Mouse (Mus musculus) heart, adult 11 months (tissue): ENCODE results near the gene Rpl10-ps3.

Experiments used
- DNase-seq: peaks from one replicate; pipeline ENCODE4 v3.0.0; 2022

Rpl10-ps3 gene

DNA sequence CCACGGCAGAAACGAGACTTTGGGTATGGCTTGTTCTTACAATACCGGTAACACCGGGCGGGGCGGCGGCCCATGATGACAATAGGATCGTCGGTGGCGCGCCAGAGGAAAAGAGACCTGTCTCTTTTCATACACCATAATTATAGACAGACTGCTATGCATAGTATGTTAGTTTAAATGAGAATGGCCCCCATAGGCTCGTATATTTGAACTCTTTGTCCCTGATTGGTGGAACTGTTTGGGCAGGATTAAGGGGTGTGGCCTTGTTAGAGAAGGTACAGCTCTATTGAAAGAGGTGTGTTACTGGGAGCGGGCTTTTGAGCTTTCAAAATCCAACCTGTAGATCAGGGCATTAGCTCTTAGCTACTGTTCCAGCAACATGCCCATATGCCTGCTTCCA is at the start of gene Rpl10-ps3:
Gene Rpl10-ps3, minus strand, starts transcription at position 101 of the 400 bp plus-strand sequence.
- no peak for DNase-seq

DNA sequence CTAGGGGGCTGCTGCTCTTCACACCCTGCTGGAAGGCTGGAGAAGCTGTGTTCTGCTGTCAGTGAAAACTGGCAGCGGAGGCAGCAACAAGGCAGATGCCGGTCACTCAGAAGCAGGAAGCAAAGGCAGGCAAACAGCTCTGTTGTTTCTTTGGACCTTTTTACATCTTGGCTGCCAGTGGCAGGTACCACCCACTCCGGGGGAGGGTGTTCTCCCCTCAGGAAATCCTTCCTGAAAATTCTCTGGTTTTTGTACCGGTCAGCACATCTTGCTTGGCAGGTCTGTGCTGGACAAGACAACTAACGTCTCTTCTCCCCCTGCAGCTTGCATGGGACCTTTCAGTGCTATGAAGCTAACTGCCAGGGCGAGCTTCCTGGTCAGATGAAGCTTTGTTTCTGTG is 30.8 kb upstream of the Rpl10-ps3 start:
- no peak for DNase-seq

DNA sequence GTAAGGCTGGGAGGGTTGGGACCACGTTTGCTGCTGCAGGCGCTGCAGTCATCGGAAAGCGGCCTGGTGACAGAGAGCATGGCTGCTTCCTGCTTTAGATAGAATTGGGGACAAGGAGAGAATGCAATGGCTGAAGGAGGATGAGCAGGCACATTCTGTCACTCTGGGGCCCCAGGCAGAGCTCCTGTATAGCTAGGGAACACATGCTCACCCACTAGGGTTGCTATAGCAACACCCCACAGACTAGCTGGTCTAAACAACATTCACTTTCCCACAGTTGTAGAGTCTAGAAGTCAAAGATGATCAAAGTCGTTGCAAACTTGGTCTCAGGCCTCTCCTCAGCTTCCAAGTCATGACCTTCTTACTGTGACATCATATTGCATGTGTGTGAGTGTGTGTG is 29.9 kb upstream of the Rpl10-ps3 start:
- no peak for DNase-seq

DNA sequence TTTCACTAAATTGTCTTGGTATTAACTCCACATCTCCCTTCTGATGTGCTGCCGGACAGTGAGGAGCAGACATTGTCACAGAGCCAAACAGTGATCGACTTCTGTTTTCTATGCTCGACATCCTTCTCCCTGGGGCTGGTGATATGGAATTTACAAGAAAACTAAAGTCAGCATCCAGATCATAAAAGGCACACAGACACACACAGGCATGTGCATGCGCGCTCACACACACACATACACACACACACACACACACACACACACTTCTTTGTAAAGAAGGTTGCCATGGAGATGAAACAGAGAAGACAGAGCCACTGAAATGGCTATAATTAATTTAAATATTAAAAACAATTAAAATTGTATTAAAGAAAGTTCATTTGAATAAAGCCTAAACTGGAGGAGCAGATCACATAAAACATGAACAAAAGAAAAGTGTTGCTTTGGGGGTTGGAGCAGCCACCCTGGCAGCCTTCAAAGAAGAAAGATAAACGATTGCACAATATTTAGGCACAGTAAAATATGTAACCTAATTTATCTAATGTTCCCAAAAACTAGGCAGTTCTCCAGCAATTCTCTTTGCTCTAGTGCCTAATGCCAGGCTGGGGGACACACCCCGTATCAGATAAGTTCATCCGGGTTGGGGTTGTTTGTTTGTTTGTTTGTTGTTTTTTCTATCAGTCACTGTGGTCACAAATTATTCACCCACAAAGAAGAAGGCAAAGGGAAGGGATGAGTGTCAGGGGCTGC is 24.0 kb upstream of the Rpl10-ps3 start:
- DNase-seq: no peak

DNA sequence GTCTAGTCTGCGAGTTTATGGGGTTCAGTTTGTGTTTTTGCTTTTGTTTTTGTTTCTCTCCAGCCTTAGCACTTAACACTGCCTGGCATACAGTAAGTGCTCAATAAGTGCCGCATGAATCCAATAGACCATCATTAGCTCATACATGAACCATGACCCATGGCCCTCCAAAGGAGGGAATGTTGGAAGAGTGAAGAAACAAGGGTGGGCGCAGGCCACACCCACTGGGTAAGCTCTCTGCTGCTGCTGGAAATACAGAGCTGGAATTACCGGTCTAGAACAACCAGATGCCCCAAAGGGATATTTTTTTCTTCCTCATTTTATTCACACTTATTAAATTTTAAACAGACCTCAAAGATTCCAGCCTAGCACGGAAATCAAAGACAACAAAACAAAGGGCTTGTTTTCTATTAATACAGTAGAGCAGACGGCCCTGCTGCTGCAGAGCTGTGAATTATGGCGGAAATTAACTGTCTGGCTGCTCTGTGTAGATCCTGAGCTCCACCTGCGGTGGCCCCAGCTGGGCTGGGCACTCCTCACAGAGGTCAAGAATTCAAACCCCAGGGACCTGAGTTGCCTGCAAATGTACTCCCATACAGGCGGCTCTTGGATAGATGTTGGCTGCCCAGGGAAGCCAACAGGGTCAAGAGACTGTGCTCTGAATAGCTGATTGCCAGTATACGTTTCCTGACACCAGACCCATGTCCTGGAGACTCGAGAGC is 20.5 kb upstream of the Rpl10-ps3 start:
- DNase-seq: no peak

DNA sequence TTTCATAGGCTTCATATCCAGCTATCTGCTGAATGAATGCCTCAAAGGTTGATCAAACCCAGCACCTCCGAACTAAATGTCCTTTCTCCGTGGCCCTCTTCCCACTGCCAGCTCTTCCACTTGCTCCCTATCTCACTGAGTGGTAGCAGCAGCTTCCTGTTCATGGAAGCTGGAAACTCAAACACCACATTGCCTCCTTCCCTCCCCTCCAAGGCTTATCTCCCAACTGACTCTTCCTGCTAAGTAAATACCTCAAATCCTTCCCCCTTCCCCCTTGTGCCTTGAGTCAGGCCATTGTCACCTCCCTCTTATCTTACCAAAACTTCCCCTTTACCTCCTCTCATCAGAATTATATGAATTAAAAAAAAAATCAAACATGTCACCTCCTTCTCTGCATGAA is 19.2 kb upstream of the Rpl10-ps3 start:
- no peak for DNase-seq

DNA sequence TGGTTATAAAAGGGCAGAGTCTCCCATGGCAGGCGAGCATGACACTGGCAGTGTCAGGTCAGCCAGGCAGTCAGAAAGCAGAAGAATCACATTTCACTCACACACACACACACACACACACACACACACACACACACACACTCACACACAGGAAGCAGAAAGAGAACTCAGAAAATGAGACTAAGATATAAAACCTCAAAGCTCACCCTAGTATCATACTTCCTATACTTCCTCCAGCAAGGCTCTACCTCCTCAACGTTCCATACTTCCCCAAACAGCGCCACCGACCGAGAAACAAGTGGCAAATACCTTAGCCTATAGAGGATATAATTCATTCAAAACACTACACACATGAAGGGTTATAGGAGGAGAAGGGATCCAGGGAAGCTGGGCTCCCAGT is 18.5 kb upstream of the Rpl10-ps3 start:
- DNase-seq: no peak

DNA sequence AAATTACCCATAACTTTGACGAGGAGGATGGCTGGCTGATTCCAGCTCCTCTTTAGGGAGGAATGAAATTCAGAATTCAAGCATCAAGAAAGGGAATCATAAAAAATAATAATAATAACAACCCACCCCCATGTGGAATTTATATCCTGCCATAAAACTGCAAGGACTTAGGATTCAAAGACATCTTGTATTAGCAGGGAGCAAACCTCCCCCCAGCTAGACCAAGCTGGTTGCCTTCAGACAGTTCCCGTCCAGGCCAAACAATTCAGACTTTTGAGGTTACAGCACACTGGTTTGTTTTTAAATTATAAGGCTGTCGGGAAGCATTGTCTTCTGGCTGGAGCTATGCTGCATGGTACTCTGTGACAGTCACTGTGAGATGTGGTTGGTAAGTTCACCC is 17.8 kb upstream of the Rpl10-ps3 start:
- DNase-seq: no peak

DNA sequence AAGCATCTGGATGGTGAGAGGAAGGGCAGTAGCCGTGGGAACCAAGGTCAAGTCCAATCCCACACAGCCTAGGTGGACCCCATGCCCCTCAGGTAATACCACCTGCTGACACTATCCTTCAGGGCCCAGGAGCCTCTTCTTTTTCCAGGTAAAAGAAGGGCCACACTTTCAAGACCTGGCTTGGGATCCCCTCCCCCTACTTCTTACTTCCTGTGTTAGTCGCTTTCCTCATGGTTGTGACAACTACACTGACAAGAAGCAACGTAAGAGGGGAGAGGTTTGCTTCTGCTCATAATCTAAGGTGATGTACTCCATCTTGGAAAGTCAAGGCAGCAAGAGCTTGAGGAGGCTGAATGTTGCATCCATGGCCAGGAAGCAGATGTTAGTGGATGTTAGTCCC is 15.6 kb upstream of the Rpl10-ps3 start:
- DNase-seq: peak; percentile 76

DNA sequence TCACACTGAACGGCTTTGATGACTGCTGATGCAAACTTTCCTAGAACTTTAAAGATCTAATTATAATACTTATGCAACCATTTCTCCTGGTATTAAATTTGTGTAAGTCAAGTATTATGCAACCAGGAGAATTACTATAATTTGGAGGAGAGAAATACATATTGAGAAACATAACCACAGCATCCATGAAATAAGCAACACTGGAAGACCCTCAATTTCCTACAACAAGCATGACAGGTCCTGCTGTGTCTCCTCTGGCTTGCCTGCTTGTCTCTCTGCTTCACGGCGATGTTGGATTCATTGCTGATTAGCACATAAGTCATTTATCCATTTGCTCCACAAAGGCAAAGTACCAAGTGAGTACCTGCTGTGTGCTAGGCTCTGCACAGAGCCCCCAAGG is 12.6 kb upstream of the Rpl10-ps3 start:
- DNase-seq: peak; percentile 61

DNA sequence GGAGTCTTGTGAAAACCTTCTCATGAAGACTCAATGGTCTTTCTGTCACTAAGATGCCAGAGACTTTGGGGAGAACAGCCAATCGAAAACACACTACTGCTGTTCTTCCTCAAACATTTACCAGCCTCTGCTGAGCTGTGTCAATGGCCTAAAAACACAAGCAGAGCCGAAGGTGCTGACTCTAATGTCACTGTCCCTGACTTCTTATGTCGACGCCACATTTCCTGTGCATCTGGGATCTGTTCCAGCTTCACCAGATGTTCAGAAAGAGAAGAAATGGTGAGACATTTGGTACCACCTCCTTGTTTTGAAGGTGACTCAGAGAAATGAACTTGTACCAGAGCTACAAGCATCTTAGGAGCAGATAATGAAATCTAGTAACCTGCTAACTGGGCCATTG is 7.0 kb upstream of the Rpl10-ps3 start:
- peak; percentile 27 for DNase-seq

DNA sequence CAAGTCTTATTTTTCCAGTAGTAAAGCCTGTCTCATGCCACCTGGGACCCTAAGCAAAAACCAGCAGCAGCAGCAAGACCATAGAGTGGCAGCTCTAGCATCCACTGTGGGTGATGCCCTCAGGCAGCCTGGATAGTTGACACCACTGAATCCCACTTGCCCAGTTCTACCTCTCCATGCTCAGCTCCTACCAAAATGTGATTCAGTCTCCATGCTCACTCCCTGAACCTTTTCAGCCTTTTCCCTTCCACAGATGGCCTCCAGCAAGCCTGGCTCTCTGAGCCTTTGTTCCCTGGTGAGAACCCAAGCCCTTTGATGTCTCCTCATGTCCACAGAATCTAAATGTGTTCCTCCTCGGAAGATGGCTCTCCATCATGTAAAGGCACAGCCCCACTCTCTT is 5.8 kb upstream of the Rpl10-ps3 start:
- peak; percentile 64 for DNase-seq

DNA sequence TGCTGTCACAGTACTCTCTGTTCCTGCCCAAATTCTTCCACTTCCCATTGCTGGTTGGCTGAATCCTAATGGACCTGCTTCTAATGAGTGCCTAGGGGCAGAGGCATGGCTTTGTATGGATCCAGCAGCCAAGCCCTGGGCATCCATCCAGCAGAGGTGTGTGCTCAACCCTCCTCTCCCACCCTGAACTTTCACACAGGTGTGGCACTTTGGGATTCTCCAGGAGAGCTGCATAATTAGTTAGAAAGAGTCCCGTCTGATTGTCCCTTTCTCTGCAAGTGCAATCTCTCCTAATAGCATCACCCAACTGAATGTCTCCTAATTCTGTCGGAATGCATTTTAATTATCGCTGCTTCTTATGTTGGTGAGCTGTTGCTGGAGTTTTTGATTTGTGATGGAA is 4.4 kb upstream of the Rpl10-ps3 start:
- peak; percentile 69 for DNase-seq

DNA sequence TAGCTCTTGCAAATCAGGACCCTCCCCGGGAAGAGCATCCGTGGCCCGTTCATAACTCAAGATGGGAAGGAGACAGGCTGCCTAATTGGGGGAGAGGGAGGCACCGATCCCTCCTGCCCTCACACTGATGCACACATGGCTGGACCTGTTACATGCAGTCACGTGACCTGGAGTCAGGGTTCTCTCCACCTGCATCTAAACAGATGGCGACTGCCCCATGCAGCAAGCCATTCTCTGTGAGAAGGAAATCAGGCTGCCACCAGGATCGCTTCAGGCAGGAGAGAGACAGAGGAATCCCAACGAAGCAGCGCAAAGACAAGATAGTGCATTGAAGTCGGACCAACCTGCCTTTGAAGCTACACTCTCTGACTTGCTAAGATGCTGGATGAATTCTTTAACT is 3.5 kb upstream of the Rpl10-ps3 start:
- peak; percentile 60 for DNase-seq

DNA sequence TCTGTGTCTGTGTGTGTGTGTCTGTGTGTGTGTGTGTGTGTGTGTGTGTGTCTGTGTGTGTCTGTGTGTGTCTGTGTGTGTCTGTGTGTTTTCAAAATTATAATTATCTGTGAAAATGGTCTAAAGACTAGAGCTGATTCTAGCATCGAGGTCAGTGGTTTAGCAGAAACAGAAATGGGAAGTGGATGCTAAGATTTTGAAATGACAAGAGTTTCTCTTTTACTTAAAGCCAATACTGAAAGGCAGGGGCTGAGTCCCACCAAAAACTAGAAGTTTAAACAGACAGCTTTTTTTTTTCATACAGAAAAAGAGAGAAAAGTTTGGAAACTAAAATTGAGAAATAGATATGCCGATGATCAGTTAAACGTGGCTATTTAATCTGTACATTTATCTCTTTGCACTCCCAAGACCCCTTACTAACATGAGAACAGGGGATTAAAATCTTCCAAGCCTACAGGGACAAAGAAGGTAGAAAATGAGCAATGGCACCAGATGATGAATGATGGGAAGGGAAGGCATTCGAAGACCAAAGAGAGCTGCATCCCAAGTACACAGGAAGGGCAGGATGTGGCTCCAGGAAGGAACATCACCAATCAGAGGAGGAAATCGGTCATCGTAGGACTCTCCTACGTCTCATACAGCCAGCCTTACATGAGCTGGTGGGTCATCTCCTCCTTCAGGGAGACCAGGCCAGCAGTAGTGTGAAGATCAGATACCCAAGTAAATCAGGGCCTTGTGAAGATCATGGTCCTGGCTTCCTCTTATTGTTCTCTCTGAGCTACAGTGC is 9.0 kb downstream of the Rpl10-ps3 start:
- DNase-seq: peak; percentile 49

DNA sequence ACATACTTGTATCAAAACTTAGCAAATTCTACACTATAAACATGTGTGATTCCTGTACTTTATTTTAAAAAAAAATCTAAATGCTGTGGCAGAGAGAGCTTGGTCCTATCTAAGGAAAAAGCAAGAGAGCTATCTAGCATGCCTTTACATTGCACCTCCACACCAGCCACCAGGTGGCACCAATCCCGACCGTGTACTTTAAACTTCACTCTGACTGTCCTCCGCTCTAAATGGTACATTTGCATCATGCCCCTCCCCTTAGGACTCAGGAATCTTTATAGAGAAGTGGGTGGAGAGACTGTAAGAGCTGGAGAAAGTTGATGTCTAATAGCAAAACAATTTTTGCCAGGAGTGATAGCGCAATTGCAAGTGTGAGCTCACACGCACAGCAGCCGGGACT is 11.4 kb downstream of the Rpl10-ps3 start:
- peak; percentile 40 for DNase-seq

DNA sequence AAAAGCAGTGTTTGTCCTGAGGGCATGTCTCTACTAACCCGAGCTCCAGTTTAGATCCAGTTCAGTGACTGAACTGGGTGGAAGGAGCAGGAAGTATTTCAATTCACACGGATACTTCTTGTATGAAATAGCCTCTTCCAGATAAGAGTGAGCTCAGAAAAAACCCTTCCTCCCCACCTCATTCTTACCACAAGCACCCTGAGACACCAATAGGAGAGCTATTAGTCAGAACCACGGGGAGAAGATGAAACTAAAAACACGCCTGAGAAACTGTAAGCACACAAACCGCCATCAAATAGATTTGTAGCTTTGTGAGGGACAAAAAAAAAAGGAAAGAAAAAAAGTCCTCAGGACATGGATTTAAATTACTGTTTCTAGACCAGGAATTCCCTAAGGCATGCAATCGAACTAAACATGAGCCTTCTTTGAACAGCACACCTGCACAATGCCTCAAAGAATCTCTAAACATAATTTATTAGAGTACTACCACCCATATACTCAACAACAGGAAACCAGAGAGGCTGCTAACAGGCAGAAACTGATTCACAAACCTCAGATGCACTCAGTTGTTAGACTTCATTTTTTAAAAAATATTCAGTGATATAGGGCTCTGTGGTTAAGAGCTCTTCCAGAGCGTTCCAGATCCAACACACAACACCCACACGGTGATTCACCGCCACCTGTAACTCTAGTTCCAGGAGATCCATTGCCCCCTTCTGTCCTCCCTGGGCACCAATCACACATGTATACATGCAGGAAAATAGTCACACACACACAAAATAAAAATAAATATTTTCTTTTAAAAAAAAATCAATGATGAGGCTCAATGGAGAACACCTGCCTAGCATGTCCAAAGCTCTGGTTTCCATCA is 20.2 kb downstream of the Rpl10-ps3 start:
- peak; percentile 59 for DNase-seq

DNA sequence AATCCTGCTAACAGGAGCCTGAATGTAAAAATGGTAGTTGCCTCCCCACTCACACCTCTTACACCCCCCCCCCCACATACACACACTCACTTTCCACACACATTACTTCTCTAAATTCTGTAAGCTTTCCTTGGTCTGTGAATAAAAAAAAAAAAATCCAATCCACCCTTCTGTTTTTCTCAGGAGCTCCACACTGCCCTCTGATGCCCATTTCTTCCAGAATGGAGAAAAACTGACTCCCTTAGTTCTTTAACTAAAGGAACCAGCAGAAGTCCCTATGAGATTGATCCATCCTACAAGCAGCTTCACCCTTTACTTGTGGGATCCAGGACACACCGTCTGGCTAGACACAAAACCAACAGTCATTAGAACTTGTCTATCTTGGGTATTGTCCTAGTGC is 24.0 kb downstream of the Rpl10-ps3 start:
- DNase-seq: peak; percentile 55

DNA sequence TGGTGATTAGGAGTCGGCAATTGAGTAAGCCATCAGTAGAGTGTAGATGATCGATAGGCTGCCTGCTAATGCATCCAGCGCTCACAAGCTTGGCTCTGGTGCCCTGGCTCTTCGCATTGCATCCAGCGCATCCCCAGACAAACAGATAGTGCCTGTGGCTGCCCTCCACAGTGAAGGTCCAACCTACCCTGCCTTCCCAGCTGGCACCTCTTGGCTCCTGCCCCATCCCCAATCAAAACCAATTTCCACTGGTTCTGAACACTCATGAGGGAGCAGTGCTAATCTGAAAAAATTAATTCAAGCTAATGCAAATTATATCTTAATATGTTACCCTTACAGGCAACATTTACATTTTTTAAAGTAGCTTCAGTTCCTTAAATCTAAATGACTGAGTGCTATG is 25.3 kb downstream of the Rpl10-ps3 start:
- peak; percentile 63 for DNase-seq

DNA sequence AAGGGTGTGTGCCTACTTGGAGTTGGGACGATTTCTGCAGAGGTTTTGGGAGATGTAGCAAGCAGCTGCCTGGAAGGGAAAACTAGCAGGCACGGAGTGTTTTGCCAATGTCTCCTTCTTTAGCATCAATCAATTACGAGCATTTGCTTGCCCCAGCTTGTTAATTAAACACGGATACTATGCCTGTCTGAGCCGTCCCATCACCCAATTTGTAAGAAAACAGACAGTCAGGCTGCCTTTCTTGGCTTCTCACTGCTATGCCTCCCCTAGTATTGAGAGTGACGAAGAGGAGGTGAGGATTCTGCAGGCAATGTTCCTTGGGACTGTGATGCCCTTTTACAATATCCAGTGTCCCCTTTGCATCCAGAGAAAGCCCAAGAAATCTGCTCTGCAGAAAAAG is 27.5 kb downstream of the Rpl10-ps3 start:
- DNase-seq: peak; percentile 58

DNA sequence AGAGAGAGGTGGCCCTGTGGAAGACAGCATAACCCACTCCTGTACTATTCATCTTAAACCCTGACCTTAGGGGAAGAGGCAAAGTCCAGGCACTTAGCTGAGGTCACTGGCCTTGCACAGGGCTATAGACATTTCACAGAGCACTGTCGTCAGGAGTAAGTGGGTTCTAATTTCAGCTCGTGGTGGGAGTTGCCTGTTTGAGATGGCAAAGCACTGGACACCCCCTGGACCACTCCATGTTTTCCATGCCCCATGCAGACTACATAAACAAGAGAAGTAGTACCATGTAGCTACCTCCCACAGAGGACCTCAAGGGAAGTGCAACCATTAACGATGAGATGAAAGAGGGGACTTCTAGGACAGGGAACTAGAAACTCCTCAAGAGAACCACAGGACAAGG is 29.1 kb downstream of the Rpl10-ps3 start:
- peak; percentile 65 for DNase-seq

DNA sequence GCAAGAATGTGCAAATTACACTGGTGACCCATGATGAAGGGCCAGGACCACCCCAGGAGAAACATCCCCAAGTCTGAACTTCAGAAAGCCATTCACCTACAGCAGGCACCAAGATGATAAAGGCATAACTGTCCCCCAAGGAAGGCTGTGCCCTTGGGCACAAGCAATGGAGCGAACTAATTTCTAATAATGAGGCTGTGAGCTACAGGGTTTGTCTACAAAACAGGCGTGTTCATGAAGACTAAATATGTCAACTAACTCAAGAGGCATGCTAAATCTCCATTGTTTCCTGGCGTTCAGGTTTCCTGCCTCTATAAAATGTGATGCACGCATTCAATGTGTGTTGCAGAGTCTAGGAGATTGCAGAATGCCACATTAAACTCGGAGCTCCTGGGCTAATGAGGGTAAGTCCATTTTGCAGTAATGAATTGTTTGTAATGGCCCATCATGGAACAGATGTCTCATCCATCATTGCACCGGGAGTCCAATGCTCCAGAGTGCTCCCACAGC is 33.7 kb downstream of the Rpl10-ps3 start:
- peak; percentile 61 for DNase-seq
